Mouse (Mus musculus) forebrain, embryonic 11.5 days (tissue): ENCODE data around the gene Zc2hc1c. TPM values are rescaled to one million over a fixed set of nuclear protein-coding genes. Genes with fewer than 3 reads are reported as not detected.

ENCODE experiments used
- ATAC-seq: fragments of 200-750 bp; cut with Nextera tagmentation; replicated peaks from 2 replicates; pipeline ENCODE4 v1.8.0; 2017; ENCODE audit warnings: moderate TSS enrichment; ENCODE audit not compliant: low FRiP score
- DNase-seq: peaks from one replicate; pipeline ENCODE4 v3.0.0-alpha.2; 2017; ENCODE audit warnings: low spot score
- H3K27ac ChIP-seq: fragments of 300-500 bp; sonication (generic); 2 replicates; pipeline ENCODE4 v1.5.1; 2014; ENCODE audit warnings: low read depth, low read length
- H3K27me3 ChIP-seq: fragments of 300-500 bp; sonication (generic); 2 replicates; pipeline ENCODE4 v1.6.1; 2014; ENCODE audit warnings: mild to moderate bottlenecking, low read length, mixed read lengths; ENCODE audit not compliant: control insufficient read depth, insufficient read depth
- H3K36me3 ChIP-seq: fragments of 300-500 bp; sonication (generic); 2 replicates; pipeline ENCODE4 v1.6.1; 2014; ENCODE audit warnings: mild to moderate bottlenecking, low read length, moderate library complexity, mixed read lengths; ENCODE audit not compliant: control insufficient read depth, insufficient read depth
- H3K4me1 ChIP-seq: fragments of 300-500 bp; sonication (generic); replicated peaks from 2 replicates; pipeline ENCODE4 v1.6.1; 2014; ENCODE audit warnings: low read length, mixed read lengths; ENCODE audit not compliant: control insufficient read depth, insufficient read depth
- H3K4me2 ChIP-seq: fragments of 300-500 bp; sonication (generic); 2 replicates; pipeline ENCODE4 v1.6.1; 2014; ENCODE audit warnings: low read depth, mild to moderate bottlenecking, low read length, moderate library complexity, mixed read lengths; ENCODE audit not compliant: severe bottlenecking
- H3K4me3 ChIP-seq: fragments of 300-500 bp; sonication (generic); 2 replicates; pipeline ENCODE4 v1.5.1; 2014; ENCODE audit warnings: low read depth, low read length
- H3K9ac ChIP-seq: fragments of 300-500 bp; sonication (generic); 2 replicates; pipeline ENCODE4 v1.6.1; 2014; ENCODE audit warnings: low read length
- H3K9me3 ChIP-seq: fragments of 300-500 bp; sonication (generic); 2 replicates; pipeline ENCODE4 v1.6.1; 2016; ENCODE audit warnings: low read length, mixed read lengths; ENCODE audit not compliant: control insufficient read depth
- WGBS: fragments of 180-500 bp; shearing (Covaris S2); extraction: QIAGEN DNeasy Blood & Tissue Kit; methylation state at CpG from one replicate; pipeline ENCODE4 v1.1.7; 2014; 5-methylcytosine and 5-hydroxymethylcytosine counted together
- polyA plus RNA-seq: library from polyadenylated mRNA; unstranded; fragments of >200 nt; fragmentation: Nextera tagmentation; extraction: Ambion mirVana; gene quantifications from 2 replicates; pipeline ENCODE4 v1.2.1, GENCODE M21; 2014

Zc2hc1c gene
- polyA plus RNA-seq, 1 experiment from 2014 or later: 1.8 TPM

DNA sequence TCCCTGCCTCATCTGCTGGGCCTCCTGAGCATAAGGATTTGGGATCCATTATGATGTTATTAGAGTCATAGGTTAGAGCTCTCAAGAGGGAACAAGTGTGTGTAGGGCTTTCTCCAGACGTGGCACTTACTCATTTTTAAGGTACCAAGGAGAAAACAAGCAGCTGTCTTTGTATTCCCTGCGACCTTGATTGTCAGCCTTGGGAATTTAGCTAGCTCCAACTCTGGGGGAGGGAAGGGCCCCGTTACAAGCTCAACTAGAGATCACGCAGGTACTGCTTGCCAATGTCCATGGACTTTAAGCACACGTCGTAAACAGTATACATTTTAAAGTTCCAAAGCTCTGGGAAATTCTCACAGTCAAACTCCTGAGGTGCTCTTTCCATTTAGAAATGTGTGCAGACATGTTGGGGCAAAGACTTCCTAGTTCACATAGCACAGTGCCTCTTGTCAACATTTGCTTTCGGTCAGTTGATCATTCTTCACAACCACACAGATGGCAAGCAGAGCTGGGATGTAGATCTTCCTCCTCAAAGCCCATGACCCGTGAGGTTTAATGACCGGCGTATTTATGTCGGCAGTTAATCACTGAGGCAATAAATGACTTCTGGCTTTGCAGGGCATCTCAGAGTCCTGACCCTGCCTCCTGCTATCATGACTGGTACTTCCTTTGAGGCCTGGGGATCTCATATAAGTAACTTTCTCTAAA, 9.9 kb downstream of the Zc2hc1c start:
- Histone ChIP-seq H3K9me3 (peaks cover 5% of the 10 kb centered on the region; the same call in 1 of the 2 replicates), H3K36me3 (peaks cover 9% of the 10 kb centered on the region; the same call in 1 of the 2 replicates), H3K4me3 (no peak overlapping the region), H3K27ac (no peak overlapping the region), H3K4me1 (no peaks in the 10 kb centered on the region), H3K27me3 (no peaks in the 10 kb centered on the region), H3K4me2 (no peak overlapping the region), H3K9ac (no peak overlapping the region)
- 89% methylated on average over 11 of the region's 11 CpGs for WGBS
- no peak for DNase-seq
- ATAC-seq: no peak

- Histone ChIP-seq H3K27ac (no peak overlapping the region), H3K4me2 (no peak overlapping the region), H3K4me1 (no peaks in the 10 kb centered on the region), H3K9me3 (peaks cover 5% of the 10 kb centered on the region; the same call in 1 of the 2 replicates), H3K36me3 (peaks cover 9% of the 10 kb centered on the region; the same call in 1 of the 2 replicates), H3K9ac (no peak overlapping the region), H3K4me3 (no peak overlapping the region), H3K27me3 (no peaks in the 10 kb centered on the region)
- 97% methylated on average over 1 of the region's 1 CpGs for WGBS
- no peak for DNase-seq
- no peak for ATAC-seq
Measured at GRCm38 (mm10) chr12:85298835-85299180, 10.4 kb downstream of the Zc2hc1c start.

- ATAC-seq (no peak), DNase-seq (no peak)
- no peaks in the 10 kb centered on the region for H3K4me1 ChIP-seq
- no peaks in the 10 kb centered on the region for H3K9me3 ChIP-seq
- H3K36me3 ChIP-seq: peaks cover 16% of the 10 kb centered on the region; the same call in 1 of the 2 replicates
- H3K27me3 ChIP-seq: no peaks in the 10 kb centered on the region
- no peak overlapping the region for H3K27ac ChIP-seq
- no peak overlapping the region for H3K4me2 ChIP-seq
- H3K4me3 ChIP-seq: no peak overlapping the region
- H3K9ac ChIP-seq: no peak overlapping the region
- 84% methylated on average over 2 of the region's 2 CpGs for WGBS
Measured at GRCm38 (mm10) chr12:85303256-85303655, 14.9 kb downstream of the Zc2hc1c start.

GRCm38 (mm10) chr12:85304725-85305124, 16.3 kb downstream of the Zc2hc1c start:
- DNase-seq: no peak
- Histone ChIP-seq H3K4me3 (no peak overlapping the region), H3K4me1 (no peaks in the 10 kb centered on the region), H3K27me3 (no peaks in the 10 kb centered on the region), H3K4me2 (no peak overlapping the region), H3K27ac (no peak overlapping the region), H3K9me3 (no peaks in the 10 kb centered on the region), H3K9ac (no peak overlapping the region), H3K36me3 (peaks cover 16% of the 10 kb centered on the region; the same call in 1 of the 2 replicates)
- WGBS: 78% methylated on average over 4 of the region's 4 CpGs
- no peak for ATAC-seq

DNA sequence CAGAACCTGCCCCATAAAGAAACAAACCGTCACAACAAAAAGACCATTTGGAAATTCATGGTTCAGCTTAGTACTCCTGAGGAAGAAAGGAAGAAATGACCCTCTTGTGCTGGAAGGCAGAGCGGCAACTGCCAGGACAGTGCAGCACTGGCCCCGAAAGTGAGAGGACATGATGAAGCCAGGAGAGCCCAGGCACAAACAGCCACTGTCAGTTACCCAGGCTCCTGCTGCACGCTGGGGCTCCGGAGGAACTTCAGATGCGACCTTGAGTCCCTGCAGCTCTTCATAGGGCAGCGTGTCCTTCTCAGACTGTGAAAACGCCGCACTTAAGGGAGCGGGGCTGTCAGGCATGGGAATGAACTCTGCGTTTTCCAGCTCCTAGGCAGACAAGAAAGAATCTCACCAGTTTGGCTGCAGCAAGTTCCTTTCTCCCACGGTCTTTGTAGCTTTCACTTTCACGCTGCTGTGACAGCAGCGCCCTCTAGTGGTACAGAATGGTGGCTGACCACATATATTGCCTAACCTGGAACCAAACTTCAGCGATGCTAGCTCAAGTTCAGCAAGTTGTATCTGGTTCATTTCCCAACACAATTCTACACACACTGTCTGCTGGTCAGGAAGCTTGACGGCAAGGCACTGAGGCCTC, 17.0 kb downstream of the Zc2hc1c start:
- Histone ChIP-seq H3K36me3 (peaks cover 16% of the 10 kb centered on the region; the same call in 1 of the 2 replicates), H3K4me2 (no peak overlapping the region), H3K27ac (no peak overlapping the region), H3K4me1 (no peaks in the 10 kb centered on the region), H3K4me3 (no peak overlapping the region), H3K27me3 (no peaks in the 10 kb centered on the region), H3K9me3 (no peaks in the 10 kb centered on the region), H3K9ac (no peak overlapping the region; the same call in 1 of the 2 replicates)
- DNase-seq: peak; percentile 86
- 53% methylated on average over 16 of the region's 16 CpGs for WGBS
- no peak; the same call in 1 of the 2 replicates for ATAC-seq

- H3K9me3 ChIP-seq: no peaks in the 10 kb centered on the region
- WGBS: 84% methylated on average over 3 of the region's 3 CpGs
- no peaks in the 10 kb centered on the region for H3K4me1 ChIP-seq
- no peaks in the 10 kb centered on the region for H3K27me3 ChIP-seq
- H3K27ac ChIP-seq: no peak overlapping the region
- no peak overlapping the region for H3K4me3 ChIP-seq
- no peak for DNase-seq
- ATAC-seq: no peak
- no peak overlapping the region for H3K4me2 ChIP-seq
- H3K36me3 ChIP-seq: peaks cover 7% of the 10 kb centered on the region; the same call in 1 of the 2 replicates
- no peak overlapping the region for H3K9ac ChIP-seq
Measured at GRCm38 (mm10) chr12:85308651-85309050, 20.3 kb downstream of the Zc2hc1c start.

DNA sequence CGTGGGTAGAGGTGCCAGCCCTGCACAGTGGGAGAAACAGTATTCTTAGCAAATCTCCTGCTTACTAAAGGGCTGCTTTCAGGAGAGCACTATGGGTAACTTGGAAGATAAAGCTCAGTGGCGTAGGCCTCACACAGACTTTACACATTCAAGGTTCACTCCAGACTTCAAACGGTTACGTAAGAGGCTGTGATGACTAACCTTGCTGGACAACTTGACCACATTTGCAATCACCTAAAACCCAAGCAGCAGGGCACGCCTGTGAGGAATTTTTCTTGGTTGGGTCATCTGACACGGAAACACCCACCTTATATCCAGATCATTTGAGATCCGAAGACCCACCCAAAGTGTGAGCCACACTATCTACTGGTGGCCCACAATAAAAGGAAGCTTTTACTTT, 41.8 kb downstream of the Zc2hc1c start:
- no peak for DNase-seq
- Histone ChIP-seq H3K27ac (no peak overlapping the region), H3K36me3 (peaks cover under 1% of the 10 kb centered on the region; the same call in 1 of the 2 replicates), H3K9me3 (no peaks in the 10 kb centered on the region), H3K4me2 (no peak overlapping the region), H3K4me3 (no peak overlapping the region), H3K4me1 (no peaks in the 10 kb centered on the region), H3K9ac (no peak overlapping the region), H3K27me3 (no peaks in the 10 kb centered on the region)
- no peak for ATAC-seq
- WGBS: 92% methylated on average over 7 of the region's 7 CpGs

DNA sequence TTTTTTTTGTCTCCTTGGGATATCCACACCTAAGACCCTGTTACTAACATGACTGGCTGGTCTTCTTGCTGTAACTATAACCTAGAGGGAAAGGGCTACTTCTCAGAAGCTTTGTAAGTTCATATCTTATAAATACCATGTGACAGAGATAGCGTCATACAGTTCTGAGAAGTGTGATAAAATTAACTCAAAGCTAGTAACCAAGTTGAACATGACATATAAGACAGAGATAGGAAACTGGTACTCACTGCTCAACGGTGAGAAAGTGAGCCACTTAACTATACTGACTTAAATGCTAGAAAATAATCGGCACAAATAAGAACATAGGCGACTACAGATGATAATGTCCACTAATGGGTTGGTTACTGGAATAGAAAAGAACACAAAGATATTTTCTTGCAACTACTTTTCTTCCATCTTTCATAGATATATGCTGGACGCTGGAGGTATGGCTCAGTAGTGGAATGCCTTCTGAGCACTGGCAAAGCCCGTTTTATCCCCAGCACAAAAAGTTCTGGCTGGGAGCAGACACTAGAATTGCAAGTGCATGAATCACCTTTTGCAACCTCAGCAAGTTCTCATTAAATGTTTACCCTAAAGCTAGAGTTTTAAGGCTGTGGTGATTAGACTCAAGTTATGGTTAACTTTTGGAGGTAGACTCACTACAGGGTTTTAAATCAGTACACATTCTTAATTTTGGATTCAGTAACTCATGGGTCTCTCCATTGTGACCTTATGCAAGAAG, 49.3 kb downstream of the Zc2hc1c start:
- Histone ChIP-seq H3K9ac (no peak overlapping the region; the same call in 1 of the 2 replicates), H3K4me1 (peaks cover 2% of the 10 kb centered on the region; the same call in 1 of the 2 replicates), H3K4me3 (no peak overlapping the region; the same call in 1 of the 2 replicates), H3K9me3 (no peaks in the 10 kb centered on the region), H3K27me3 (no peaks in the 10 kb centered on the region), H3K4me2 (peak overlapping the region; percentile 63; the same call in 1 of the 2 replicates), H3K27ac (no peak overlapping the region), H3K36me3 (no peaks in the 10 kb centered on the region)
- 85% methylated on average over 6 of the region's 6 CpGs for WGBS
- DNase-seq: no peak
- no peak for ATAC-seq
